Comparison of ENCODE assay signal across 8 mouse cellular contexts in the genomic region with DNA sequence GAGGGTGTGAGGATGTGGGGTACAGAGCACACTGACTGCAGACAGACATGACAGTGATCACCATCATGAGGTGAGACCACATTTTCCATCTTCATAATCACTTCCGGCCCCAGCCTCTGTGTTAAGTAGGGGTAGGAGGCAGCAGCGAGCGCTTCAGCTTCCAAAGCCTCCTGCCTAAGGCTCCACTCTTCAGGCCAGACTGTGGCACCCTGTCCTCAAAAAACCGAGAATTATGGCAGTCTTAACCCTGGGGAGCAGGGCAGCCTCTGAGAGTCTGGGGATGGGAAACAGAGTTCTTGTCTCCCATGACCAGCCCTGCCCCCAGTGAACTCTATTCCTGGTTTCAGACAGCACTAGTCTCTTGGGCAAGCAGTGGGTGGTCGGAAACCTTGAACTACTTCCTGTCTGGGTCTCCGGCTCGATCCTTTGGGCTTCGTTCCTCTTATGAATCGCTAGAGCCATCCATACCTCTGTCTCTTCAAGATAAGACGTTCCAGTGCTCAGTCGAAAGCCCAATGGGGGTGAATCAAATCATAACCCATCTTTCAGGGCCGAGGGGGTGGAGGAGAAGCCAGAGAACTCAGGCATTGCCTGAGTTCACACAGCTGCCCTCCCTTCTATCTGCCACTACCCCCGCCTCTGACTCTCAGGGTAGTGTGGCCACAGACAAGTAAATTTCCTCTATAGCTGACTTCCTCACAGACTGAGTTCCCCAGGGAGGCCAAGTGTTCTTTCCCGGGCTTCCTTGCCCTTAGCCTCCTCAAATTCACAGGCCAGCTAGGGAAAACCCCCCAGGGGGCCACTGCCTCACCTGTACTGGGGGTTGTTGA. TPM values are rescaled to one million over a fixed set of nuclear protein-coding genes. Genes with fewer than 3 reads are reported as not detected.
A peak's percentile ranks its signal among the peaks of the same experiment; 100 is the strongest.
DNase-seq lines count a peak whose midpoint lies in the region; ATAC-seq and TF ChIP-seq lines count a peak whose summit lies in the region.

No protein-coding gene starts in this region.

- peak overlapping the region; percentile 52 for H3K9ac ChIP-seq in embryonic facial prominence, embryonic 14.5 days (ENCODE audit: low read depth, low read length)
- peak overlapping the region; percentile 46 for H3K9ac ChIP-seq in limb, embryonic 14.5 days (ENCODE audit: low read depth, low read length, severe bottlenecking)
- H3K9ac ChIP-seq in midbrain, embryonic 16.5 days (ENCODE audit: low read depth, low read length): peak overlapping the region; percentile 59

- peaks cover 24% of the 10 kb centered on the region for H3K4me1 ChIP-seq in embryonic facial prominence, embryonic 14.5 days (ENCODE audit: control insufficient read depth, insufficient read depth, low read length)
- peaks cover 56% of the 10 kb centered on the region for H3K4me1 ChIP-seq in hindbrain, embryonic 10.5 days (replicated peaks)
- peaks cover 23% of the 10 kb centered on the region for H3K4me1 ChIP-seq in limb, embryonic 14.5 days (ENCODE audit: control insufficient read depth, insufficient read depth, low read length)
- peaks cover 13% of the 10 kb centered on the region for H3K4me1 ChIP-seq in midbrain, embryonic 16.5 days (ENCODE audit: control insufficient read depth, insufficient read depth, low read length)

- H3K4me3 ChIP-seq in embryonic facial prominence, embryonic 14.5 days (ENCODE audit: low read depth, low read length): no peak overlapping the region
- H3K4me3 ChIP-seq in hindbrain, embryonic 10.5 days: peak overlapping the region; percentile 14; the same call in 1 of the 2 replicates
- H3K4me3 ChIP-seq in limb, embryonic 14.5 days (replicated peaks; ENCODE audit: low read length): no peak overlapping the region
- H3K4me3 ChIP-seq in midbrain, embryonic 16.5 days (ENCODE audit: low read depth, low read length): no peak overlapping the region

- intact Hi-C loops in left cerebral cortex, postnatal 14 days (cut with DNase I): no loop called here
- intact Hi-C loops in left cerebral cortex, postnatal 4 days (cut with DNase I): no loop called here

- H3K36me3 ChIP-seq in embryonic facial prominence, embryonic 14.5 days (ENCODE audit: control insufficient read depth, insufficient read depth, low read length): peaks cover under 1% of the 10 kb centered on the region; the same call in 1 of the 2 replicates
- peaks cover 31% of the 10 kb centered on the region for H3K36me3 ChIP-seq in hindbrain, embryonic 10.5 days
- H3K36me3 ChIP-seq in limb, embryonic 14.5 days (ENCODE audit: control insufficient read depth, insufficient read depth, low read length): peaks cover 6% of the 10 kb centered on the region; the same call in 1 of the 2 replicates
- peaks cover 11% of the 10 kb centered on the region for H3K36me3 ChIP-seq in midbrain, embryonic 16.5 days (ENCODE audit: control insufficient read depth, insufficient read depth, low read length)

- WGBS in embryonic facial prominence, embryonic 14.5 days: 59% methylated on average over 14 of the region's 14 CpGs
- WGBS in hindbrain, embryonic 10.5 days: 76% methylated on average over 14 of the region's 14 CpGs
- WGBS in limb, embryonic 14.5 days: 64% methylated on average over 14 of the region's 14 CpGs
- WGBS in midbrain, embryonic 16.5 days: 71% methylated on average over 14 of the region's 14 CpGs

- DNase-seq in left cerebral cortex, postnatal 14 days (ENCODE audit: low spot score in 2 of 2): peak; percentile 40 to 58
- no peak for DNase-seq in left cerebral cortex, postnatal 4 days
- no peak for DNase-seq in embryonic facial prominence, embryonic 14.5 days (ENCODE audit: low spot score)
- DNase-seq in hindbrain, embryonic 10.5 days (ENCODE audit: low spot score): no peak
- no peak for DNase-seq in limb, embryonic 14.5 days (ENCODE audit: low spot score)
- DNase-seq in thymus, postnatal 14 days: peak; percentile 80
- no peak for DNase-seq in embryo, embryonic 11 days

- no peaks in the 10 kb centered on the region for H3K9me3 ChIP-seq in embryonic facial prominence, embryonic 14.5 days (ENCODE audit: control insufficient read depth, low read length)
- H3K9me3 ChIP-seq in hindbrain, embryonic 10.5 days: no peaks in the 10 kb centered on the region
- no peaks in the 10 kb centered on the region for H3K9me3 ChIP-seq in limb, embryonic 14.5 days (ENCODE audit: control insufficient read depth, low read length)
- H3K9me3 ChIP-seq in midbrain, embryonic 16.5 days (replicated peaks; ENCODE audit: control insufficient read depth, low read length, poor library complexity, severe bottlenecking): no peaks in the 10 kb centered on the region

- H3K27me3 ChIP-seq in embryonic facial prominence, embryonic 14.5 days (replicated peaks; ENCODE audit: control insufficient read depth, insufficient read depth, low read length): no peaks in the 10 kb centered on the region
- no peaks in the 10 kb centered on the region for H3K27me3 ChIP-seq in hindbrain, embryonic 10.5 days (ENCODE audit: insufficient read depth, poor library complexity, severe bottlenecking)
- no peaks in the 10 kb centered on the region for H3K27me3 ChIP-seq in limb, embryonic 14.5 days (ENCODE audit: control insufficient read depth, insufficient read depth, low read length)
- no peaks in the 10 kb centered on the region for H3K27me3 ChIP-seq in midbrain, embryonic 16.5 days (ENCODE audit: control insufficient read depth, insufficient read depth, low read depth, low read length)

- ATAC-seq in embryonic facial prominence, embryonic 14.5 days (ENCODE audit: low read depth): no peak
- no peak for ATAC-seq in limb, embryonic 14.5 days (ENCODE audit: low FRiP score, low read depth)
- ATAC-seq in midbrain, embryonic 16.5 days: no peak

- peak overlapping the region; percentile 88 for H3K27ac ChIP-seq in embryonic facial prominence, embryonic 14.5 days (replicated peaks; ENCODE audit: low read depth, low read length)
- peak overlapping the region; percentile 87 for H3K27ac ChIP-seq in hindbrain, embryonic 10.5 days
- H3K27ac ChIP-seq in limb, embryonic 14.5 days (replicated peaks; ENCODE audit: low read depth, low read length): peak overlapping the region; percentile 86
- peak overlapping the region; percentile 72 for H3K27ac ChIP-seq in midbrain, embryonic 16.5 days (ENCODE audit: low read length)

- TF ChIP-seq POLR2A in limb, embryonic 14.5 days (IDR thresholded peaks at IDR 0.05; ENCODE audit: borderline replicate concordance, extremely low read depth, insufficient read depth, insufficient read length): no peak

- H3K4me2 ChIP-seq in embryonic facial prominence, embryonic 14.5 days (ENCODE audit: low read depth, low read length): peak overlapping the region; percentile 33
- peak overlapping the region; percentile 28 for H3K4me2 ChIP-seq in limb, embryonic 14.5 days (replicated peaks; ENCODE audit: low read depth, low read length, severe bottlenecking)
- no peak overlapping the region for H3K4me2 ChIP-seq in midbrain, embryonic 16.5 days (ENCODE audit: low read length)

RNA-seq across cellular contexts. Expression of a gene that starts 0.8 kb away (rescaled TPM):
- total RNA-seq in left cerebral cortex, postnatal 14 days (2021): 10 to 100 TPM; 11.8 to 12.4 TPM
- total RNA-seq in left cerebral cortex, postnatal 4 days (2021): 1 to 10 TPM; 8.0 to 8.4 TPM
- polyA plus RNA-seq in embryonic facial prominence, embryonic 14.5 days (2014; fragmentation: Nextera tagmentation; extraction: Ambion mirVana): 6.6 and 7.0 TPM in 2 replicates
- polyA plus RNA-seq in hindbrain, embryonic 10.5 days (2016; fragmentation: Nextera tagmentation; extraction: Ambion mirVana): 4.4 and 4.8 TPM in 2 replicates
- 16.0 and 23.0 TPM in 2 replicates for polyA plus RNA-seq in limb, embryonic 14.5 days (2012; rRNA removed)
- polyA plus RNA-seq in limb, embryonic 14.5 days (2014; fragmentation: Nextera tagmentation; extraction: Ambion mirVana): 5.0 and 6.2 TPM in 2 replicates
- 3.9 and 4.0 TPM in 2 replicates for polyA plus RNA-seq in midbrain, embryonic 16.5 days (2015; fragmentation: Nextera tagmentation; extraction: Ambion mirVana)

RNA-seq across cellular contexts. Expression of a gene that starts 1.9 kb away (rescaled TPM):
- total RNA-seq in left cerebral cortex, postnatal 14 days (2021): not detected
- total RNA-seq in left cerebral cortex, postnatal 4 days (2021): under 1 TPM; 0.52 to 0.58 TPM
- 0.30 and 0.84 TPM in 2 replicates for polyA plus RNA-seq in embryonic facial prominence, embryonic 14.5 days (2014; fragmentation: Nextera tagmentation; extraction: Ambion mirVana)
- polyA plus RNA-seq in hindbrain, embryonic 10.5 days (2016; fragmentation: Nextera tagmentation; extraction: Ambion mirVana): 0.71 TPM in 1 of 2 replicates, not detected in the other
- polyA plus RNA-seq in limb, embryonic 14.5 days (2012; rRNA removed): 0.10 and 0.14 TPM in 2 replicates
- polyA plus RNA-seq in limb, embryonic 14.5 days (2014; fragmentation: Nextera tagmentation; extraction: Ambion mirVana): not detected in 2 replicates
- 0.46 and 1.1 TPM in 2 replicates for polyA plus RNA-seq in midbrain, embryonic 16.5 days (2015; fragmentation: Nextera tagmentation; extraction: Ambion mirVana)

RNA-seq across cellular contexts. Expression of a gene that starts 9.0 kb away (rescaled TPM):
- total RNA-seq in left cerebral cortex, postnatal 14 days (2021): 10 to 100 TPM; 15.6 to 16.2 TPM
- total RNA-seq in left cerebral cortex, postnatal 4 days (2021): 10 to 100 TPM; 19.4 to 21.4 TPM
- 5.1 and 5.6 TPM in 2 replicates for polyA plus RNA-seq in embryonic facial prominence, embryonic 14.5 days (2014; fragmentation: Nextera tagmentation; extraction: Ambion mirVana)
- polyA plus RNA-seq in hindbrain, embryonic 10.5 days (2016; fragmentation: Nextera tagmentation; extraction: Ambion mirVana): 41.8 and 58.6 TPM in 2 replicates
- 7.3 and 8.9 TPM in 2 replicates for polyA plus RNA-seq in limb, embryonic 14.5 days (2012; rRNA removed)
- polyA plus RNA-seq in limb, embryonic 14.5 days (2014; fragmentation: Nextera tagmentation; extraction: Ambion mirVana): 4.7 and 5.8 TPM in 2 replicates
- 18.7 TPM in 2 replicates for polyA plus RNA-seq in midbrain, embryonic 16.5 days (2015; fragmentation: Nextera tagmentation; extraction: Ambion mirVana)

RNA-seq across cellular contexts. Expression of a gene that starts 28.9 kb away (rescaled TPM):
- 1 to 10 TPM; 1.3 to 2.4 TPM for total RNA-seq in left cerebral cortex, postnatal 14 days (2021)
- total RNA-seq in left cerebral cortex, postnatal 4 days (2021): 1 to 10 TPM; 5.8 to 6.5 TPM
- polyA plus RNA-seq in embryonic facial prominence, embryonic 14.5 days (2014; fragmentation: Nextera tagmentation; extraction: Ambion mirVana): 9.0 and 11.0 TPM in 2 replicates
- polyA plus RNA-seq in hindbrain, embryonic 10.5 days (2016; fragmentation: Nextera tagmentation; extraction: Ambion mirVana): 5.8 and 6.9 TPM in 2 replicates
- polyA plus RNA-seq in limb, embryonic 14.5 days (2012; rRNA removed): 24.0 and 37.5 TPM in 2 replicates
- 11.2 and 11.4 TPM in 2 replicates for polyA plus RNA-seq in limb, embryonic 14.5 days (2014; fragmentation: Nextera tagmentation; extraction: Ambion mirVana)
- 7.4 and 9.5 TPM in 2 replicates for polyA plus RNA-seq in midbrain, embryonic 16.5 days (2015; fragmentation: Nextera tagmentation; extraction: Ambion mirVana)

RNA-seq across cellular contexts. Expression of a gene that starts 31.3 kb away (rescaled TPM):
- total RNA-seq in left cerebral cortex, postnatal 14 days (2021): 100 to 1,000 TPM; 448 to 449 TPM
- 100 to 1,000 TPM; 774 to 852 TPM for total RNA-seq in left cerebral cortex, postnatal 4 days (2021)
- polyA plus RNA-seq in embryonic facial prominence, embryonic 14.5 days (2014; fragmentation: Nextera tagmentation; extraction: Ambion mirVana): 1,243 and 1,364 TPM in 2 replicates
- polyA plus RNA-seq in hindbrain, embryonic 10.5 days (2016; fragmentation: Nextera tagmentation; extraction: Ambion mirVana): 660 and 807 TPM in 2 replicates
- 1,144 and 1,706 TPM in 2 replicates for polyA plus RNA-seq in limb, embryonic 14.5 days (2012; rRNA removed)
- polyA plus RNA-seq in limb, embryonic 14.5 days (2014; fragmentation: Nextera tagmentation; extraction: Ambion mirVana): 1,276 and 1,329 TPM in 2 replicates
- polyA plus RNA-seq in midbrain, embryonic 16.5 days (2015; fragmentation: Nextera tagmentation; extraction: Ambion mirVana): 381 and 382 TPM in 2 replicates

Comparison
In these comparisons a context has a peak if more than half of its experiments do, and no peak if none do; other contexts are left out.
1. DNase-seq: peak in left cerebral cortex, postnatal 14 days (2 of 2) and thymus, postnatal 14 days (single experiment); none in left cerebral cortex, postnatal 4 days (single experiment), embryonic facial prominence, embryonic 14.5 days (single experiment), hindbrain, embryonic 10.5 days (single experiment), limb, embryonic 14.5 days (single experiment) and embryo, embryonic 11 days (single experiment).
2. Peak in every context shown above with its lines, with median percentiles within 50 percentile points of each other: H3K27ac ChIP-seq and H3K9ac ChIP-seq.